Mouse (Mus musculus) T-helper 2 cell (primary cell): ENCODE results near the gene Cldn34c2.
"Not testable (repeated sequence)": the region's sequence is repeated elsewhere in the genome, so short reads cannot be mapped to it uniquely, and the experiment has no call there.

Experiments
- in situ Hi-C: fragments of 300-600 bp; cut with MboI, MseI; formaldehyde crosslinking; loops from one replicate; pipeline ENCODE4 v1.15.1; 2025; ENCODE audit warnings: high pct_unique_total_duplicates

Gene Cldn34c2

GRCm38 (mm10) chrX:123581400-123581799, at the start of gene Cldn34c2:
Cldn34c2 (plus strand) TSS chrX:123581700.
- in situ Hi-C loops, result loop anchor here (25.0 kb wide), 1 partner anchor 494 kb away; no protein-coding TSS in a partner anchor

- in situ Hi-C loops, result loop anchor here (25.0 kb wide), 1 partner anchor 236 kb away; the partner anchor contains the start of gene Cldn34c3
Measured at GRCm38 (mm10) chrX:123551378-123551777, 30.1 kb upstream of the Cldn34c2 start.

GRCm38 (mm10) chrX:123612158-123612828, 30.8 kb downstream of the Cldn34c2 start:
- in situ Hi-C loops, result not testable (repeated sequence)
